Mouse (Mus musculus) CH12.LX (cell line): ENCODE measurements at regions not wholly inside any gene's neighbourhood (a gene's known extent, or its start where the extent isn't known, plus 50 kb on each side); places are given as distances from the start of the nearest gene placed in this dataset.

Source experiments
- DNase-seq: peaks from one replicate; pipeline ENCODE4 v3.0.0-alpha.2; 2013; ENCODE audit errors: extremely low read depth
- H3K27ac ChIP-seq: 2 replicates; pipeline ENCODE4 v1.5.1; 2012; ENCODE audit warnings: low read depth, mild to moderate bottlenecking, control low read depth, moderate library complexity; ENCODE audit not compliant: insufficient read depth
- H3K27me3 ChIP-seq: replicated peaks from 2 replicates; pipeline ENCODE3; 2012; ENCODE audit warnings: inconsistent platforms
- H3K36me3 ChIP-seq, 2 experiments: replicated peaks in 1 of 2; 2 replicates each; pipeline versions ENCODE3 to v1.6.1; 2012; ENCODE audit warnings: inconsistent platforms in 1 of 2, low read length in 1 of 2, mild to moderate bottlenecking in 1 of 2, mixed read lengths in 1 of 2, moderate library complexity in 1 of 2; ENCODE audit not compliant: control insufficient read depth in 1 of 2, insufficient read depth in 1 of 2
- H3K4me1 ChIP-seq, 2 experiments: 2 replicates each; pipeline ENCODE4 v1.6.1; 2012; ENCODE audit warnings: inconsistent platforms in 1 of 2, moderate library complexity in 1 of 2; ENCODE audit not compliant: insufficient read depth in 2 of 2, control insufficient read depth in 1 of 2
- H3K4me2 ChIP-seq: 2 replicates; pipeline ENCODE4 v1.6.1; 2012; ENCODE audit warnings: low read depth, mild to moderate bottlenecking, control low read depth; ENCODE audit not compliant: poor library complexity, insufficient read depth, severe bottlenecking
- H3K4me3 ChIP-seq, 3 experiments: fragments of 150-350 bp in 1 of 3; sonication (generic) in 1 of 3; replicated peaks in 1 of 3; 2 replicates each; pipeline versions ENCODE3 to v1.5.1; 2011 to 2012; ENCODE audit warnings: low read depth in 2 of 3, low read length in 2 of 3, mild to moderate bottlenecking in 2 of 3, moderate library complexity in 2 of 3, control low read depth in 1 of 3, improper control_type of control experiment in 1 of 3, inconsistent platforms in 1 of 3, mixed read lengths in 1 of 3; ENCODE audit not compliant: poor library complexity in 1 of 3
- H3K79me2 ChIP-seq: replicated peaks from 2 replicates; pipeline ENCODE4 v1.6.1; 2012; ENCODE audit warnings: mild to moderate bottlenecking, moderate library complexity; ENCODE audit not compliant: control insufficient read depth, poor library complexity, insufficient read depth, severe bottlenecking; ENCODE audit errors: extremely low read depth
- H3K9ac ChIP-seq: 2 replicates; pipeline ENCODE4 v1.6.1; 2012; ENCODE audit warnings: low read depth, mild to moderate bottlenecking, control low read depth, moderate library complexity; ENCODE audit not compliant: insufficient read depth
- H3K9me3 ChIP-seq: replicated peaks from 2 replicates; pipeline ENCODE3; 2012; ENCODE audit warnings: low read length, inconsistent platforms, mixed read lengths
- CHD1 ChIP-seq: IDR thresholded peaks from 2 replicates; pipeline ENCODE4 v1.6.1; 2012; ENCODE audit warnings: low read depth, low read length, improper control_type of control experiment, inconsistent platforms
- CTCF ChIP-seq, 2 experiments: IDR thresholded peaks in 1 of 2; conservative IDR thresholded peaks in 1 of 2; 2 replicates each; pipeline ENCODE4 v1.5.1; 2011 to 2012; ENCODE audit warnings: low read depth in 2 of 2, low read length in 2 of 2, improper control_type of control experiment in 1 of 2, inconsistent platforms in 1 of 2, mild to moderate bottlenecking in 1 of 2, moderate library complexity in 1 of 2
- E2F4 ChIP-seq: IDR thresholded peaks from 2 replicates; pipeline ENCODE4 v1.6.1; 2011; ENCODE audit warnings: low read depth, low read length, improper control_type of control experiment; ENCODE audit not compliant: insufficient replicate concordance
- ELF1 ChIP-seq: IDR thresholded peaks from 2 replicates; pipeline ENCODE4 v1.6.1; 2014; ENCODE audit warnings: low read depth, mild to moderate bottlenecking, inconsistent platforms, low read length, improper control_type of control experiment
- EP300 ChIP-seq: IDR thresholded peaks from 2 replicates; pipeline ENCODE4 v1.6.1; 2011; ENCODE audit warnings: low read length, improper control_type of control experiment
- JUN ChIP-seq: IDR thresholded peaks from 2 replicates; pipeline ENCODE4 v1.6.1; 2011; ENCODE audit warnings: low read depth, mild to moderate bottlenecking, low read length, improper control_type of control experiment, moderate library complexity; ENCODE audit not compliant: insufficient read depth
- JUND ChIP-seq: conservative IDR thresholded peaks from 2 replicates; pipeline ENCODE4 v1.6.1; 2011; ENCODE audit warnings: low read depth, low read length, improper control_type of control experiment
- MAFK ChIP-seq: IDR thresholded peaks from 2 replicates; pipeline ENCODE4 v1.6.1; 2011; ENCODE audit warnings: low read length, improper control_type of control experiment; ENCODE audit not compliant: insufficient replicate concordance
- MAZ ChIP-seq: IDR thresholded peaks from 2 replicates; pipeline ENCODE4 v1.6.1; 2012; ENCODE audit warnings: low read depth, mild to moderate bottlenecking, inconsistent platforms, low read length, improper control_type of control experiment, moderate library complexity
- MXI1 ChIP-seq: IDR thresholded peaks from 2 replicates; pipeline ENCODE4 v1.6.1; 2011; ENCODE audit warnings: mild to moderate bottlenecking, low read depth, low read length, improper control_type of control experiment
- MYC ChIP-seq: IDR thresholded peaks from 2 replicates; pipeline ENCODE4 v1.6.1; 2011; ENCODE audit warnings: low read depth, mild to moderate bottlenecking, improper control_type of control experiment, low read length
- NELFE ChIP-seq: IDR thresholded peaks from 2 replicates; pipeline ENCODE4 v1.6.1; 2011; ENCODE audit warnings: low read depth, low read length, improper control_type of control experiment
- NRF1 ChIP-seq: IDR thresholded peaks from 2 replicates; pipeline ENCODE4 v1.6.1; 2014; ENCODE audit warnings: low read depth, mild to moderate bottlenecking, inconsistent platforms, low read length, improper control_type of control experiment, moderate library complexity
- PAX5 ChIP-seq: IDR thresholded peaks from 2 replicates; pipeline ENCODE4 v1.6.1; 2012; ENCODE audit warnings: low read length, inconsistent platforms, mixed read lengths
- POLR2AphosphoS2 ChIP-seq: IDR thresholded peaks from 2 replicates; pipeline ENCODE4 v1.6.1; 2011; ENCODE audit warnings: low read depth, low read length, improper control_type of control experiment
- RAD21 ChIP-seq: IDR thresholded peaks from 2 replicates; pipeline ENCODE4 v1.6.1; 2011; ENCODE audit warnings: low read depth, mild to moderate bottlenecking, low read length, improper control_type of control experiment, moderate library complexity
- RCOR1 ChIP-seq: conservative IDR thresholded peaks from 2 replicates; pipeline ENCODE4 v1.6.1; 2012; ENCODE audit warnings: low read depth, mild to moderate bottlenecking, inconsistent platforms, low read length, improper control_type of control experiment
- SIN3A ChIP-seq: IDR thresholded peaks from 2 replicates; pipeline ENCODE4 v1.6.1; 2012; ENCODE audit warnings: low read length, improper control_type of control experiment, inconsistent platforms
- SMC3 ChIP-seq: IDR thresholded peaks from 2 replicates; pipeline ENCODE4 v1.6.1; 2011; ENCODE audit warnings: low read depth, low read length, improper control_type of control experiment
- TBP ChIP-seq: conservative IDR thresholded peaks from 2 replicates; pipeline ENCODE4 v1.6.1; 2011; ENCODE audit warnings: low read depth, low read length, improper control_type of control experiment
- TCF12 ChIP-seq: IDR thresholded peaks from 2 replicates; pipeline ENCODE4 v1.6.1; 2014; ENCODE audit warnings: low read depth, mild to moderate bottlenecking, inconsistent platforms, low read length, improper control_type of control experiment
- UBTF ChIP-seq: IDR thresholded peaks from 2 replicates; pipeline ENCODE4 v1.6.1; 2012; ENCODE audit warnings: low read depth, mild to moderate bottlenecking, inconsistent platforms, low read length, improper control_type of control experiment, moderate library complexity
- USF1 ChIP-seq: IDR thresholded peaks from 2 replicates; pipeline ENCODE4 v1.6.1; 2014; ENCODE audit warnings: low read depth, mild to moderate bottlenecking, inconsistent platforms, low read length, improper control_type of control experiment
- USF2 ChIP-seq: conservative IDR thresholded peaks from 2 replicates; pipeline ENCODE4 v1.6.1; 2011; ENCODE audit warnings: low read depth, low read length, improper control_type of control experiment
- ZMIZ1 ChIP-seq: IDR thresholded peaks from 2 replicates; pipeline ENCODE4 v1.6.1; 2012; ENCODE audit warnings: low read depth, mild to moderate bottlenecking, inconsistent platforms, low read length, improper control_type of control experiment
- ZNF384 ChIP-seq: IDR thresholded peaks from 2 replicates; pipeline ENCODE4 v1.6.1; 2012; ENCODE audit warnings: low read depth, low read length, improper control_type of control experiment, inconsistent platforms
- dilution Hi-C: fragments of 300-500 bp; cut with MboI; formaldehyde crosslinking; loops from 2 replicates; pipeline ENCODE4 v1.14.3; 2020; ENCODE audit warnings: low sequenced_read_pairs; ENCODE audit not compliant: extremely low pct_unique_long_range_greater_than_20kb, extremely low pct_ligation_motif_present
- in situ Hi-C: fragments of 300-500 bp; cut with MboI; formaldehyde crosslinking; loops from 3 replicates; pipeline ENCODE4 v1.14.3; 2019; ENCODE audit warnings: low sequenced_read_pairs, low pct_ligation_motif_present, low pct_unique_long_range_greater_than_20kb, mixed read lengths

DNA sequence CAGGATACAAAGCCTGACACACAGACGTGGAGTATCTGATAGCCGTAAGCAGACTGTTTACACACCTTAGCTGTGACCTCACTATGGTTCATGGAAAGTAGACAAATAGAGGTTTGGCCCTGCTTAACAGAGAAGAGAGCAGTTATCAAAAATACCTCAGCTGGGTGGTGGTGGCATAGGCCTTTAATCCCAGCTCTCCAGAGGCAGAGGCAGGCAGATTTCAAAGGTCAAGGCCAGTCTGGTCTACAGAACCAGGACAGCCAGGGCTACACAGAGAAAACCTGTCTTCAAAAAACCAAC lies 350.7 kb downstream of the Foxo1 start:
- Histone ChIP-seq H3K27me3 (no peaks in the 10 kb centered on the region), H3K79me2 (no peaks in the 10 kb centered on the region), H3K36me3 (no peaks in the 10 kb centered on the region), H3K4me1 (0 out of 4 replicates have a peak, but pooled peaks cover 0 to 5% of the 10 kb centered on the region in 2 experiments), H3K27ac (no peak overlapping the region), H3K9ac (no peak overlapping the region), H3K9me3 (no peaks in the 10 kb centered on the region), H3K4me2 (no peak overlapping the region), H3K4me3 (no peak overlapping the region)
- TF ChIP-seq POLR2AphosphoS2 = no peak
- TF ChIP-seq ZMIZ1 = no peak
- no peak for TF ChIP-seq SIN3A
- no peak for TF ChIP-seq MYC
- TF ChIP-seq MAZ = no peak
- no peak for TF ChIP-seq TBP
- TF ChIP-seq USF2 = no peak
- no peak for TF ChIP-seq MAFK
- TF ChIP-seq NRF1 = no peak
- no peak for TF ChIP-seq E2F4
- no peak for TF ChIP-seq USF1
- TF ChIP-seq EP300 = no peak
- TF ChIP-seq ELF1 = no peak
- no peak for TF ChIP-seq TCF12
- TF ChIP-seq SMC3 = no peak
- TF ChIP-seq ZNF384 = no peak
- TF ChIP-seq RCOR1 = no peak
- no peak for TF ChIP-seq CTCF (conservative IDR thresholded peaks at IDR 0.05 in 1 of 2, IDR thresholded peaks at IDR 0.05 in 1 of 2; ENCODE audit: low read depth in 2 of 2, low read length in 2 of 2)
- TF ChIP-seq RAD21 = no peak
- no peak for DNase-seq
- dilution Hi-C loops = no loop called here
- in situ Hi-C loops = no loop called here

DNA sequence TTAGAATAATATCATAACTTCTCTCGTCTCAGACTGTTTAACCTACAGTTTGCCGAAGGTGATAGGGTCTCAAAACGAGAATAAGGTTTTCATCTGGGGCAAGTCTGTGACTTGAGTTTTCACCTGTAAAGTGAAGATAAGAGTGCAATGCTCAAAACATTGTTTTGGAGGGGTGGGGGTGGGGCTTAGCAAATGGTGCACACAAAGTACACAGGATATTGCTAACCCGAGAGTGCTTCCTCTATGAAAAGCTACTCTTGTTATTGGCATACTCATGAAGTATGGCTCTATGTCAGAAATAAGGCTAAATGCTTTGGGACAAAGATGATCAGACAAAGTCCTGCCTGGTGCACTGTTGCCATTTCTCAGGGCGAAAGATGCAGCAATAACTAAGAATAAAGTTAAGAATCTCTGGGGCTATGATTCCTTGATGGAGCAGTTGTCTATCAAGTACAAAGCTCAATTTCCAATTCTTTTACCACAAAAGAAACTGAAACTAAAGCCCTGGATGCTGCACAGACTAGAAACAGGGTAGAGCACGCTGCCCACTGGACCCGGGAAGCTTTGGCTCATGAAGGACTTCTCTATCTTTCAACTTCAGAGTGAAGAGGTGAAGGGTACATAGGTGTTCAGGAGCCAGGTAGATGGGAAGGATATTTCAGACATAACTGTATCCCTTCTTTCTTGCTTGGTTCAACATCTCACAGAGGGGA lies 350.2 kb downstream of the Foxo1 start:
- 0 out of 4 replicates have a peak, but pooled peaks cover 0 to 5% of the 10 kb centered on the region in 2 experiments for H3K4me1 ChIP-seq
- H3K9ac ChIP-seq = no peak overlapping the region
- dilution Hi-C loops = no loop called here
- H3K4me3 ChIP-seq = no peak overlapping the region
- no peaks in the 10 kb centered on the region for H3K9me3 ChIP-seq
- no peak overlapping the region for H3K27ac ChIP-seq
- in situ Hi-C loops = no loop called here
- H3K79me2 ChIP-seq = no peaks in the 10 kb centered on the region
- no peak for DNase-seq
- TF ChIP-seq ZMIZ1 (no peak), JUN (no peak), PAX5 (no peak), NELFE (no peak), MXI1 (no peak), MYC (no peak), CHD1 (no peak), RCOR1 (no peak), UBTF (no peak), JUND (no peak), SMC3 (no peak)
- no peaks in the 10 kb centered on the region for H3K36me3 ChIP-seq
- no peaks in the 10 kb centered on the region for H3K27me3 ChIP-seq
- H3K4me2 ChIP-seq = no peak overlapping the region
